Mouse (Mus musculus) cerebral cortex, adult 2 months (tissue): ENCODE results near the gene Nfic.

ENCODE experiments used
- WGBS: fragments of 180-500 bp; shearing (Covaris S2); methylation state at CpG from one replicate; pipeline ENCODE4 v1.1.7; 2018; 5-methylcytosine and 5-hydroxymethylcytosine counted together

The Nfic gene

DNA sequence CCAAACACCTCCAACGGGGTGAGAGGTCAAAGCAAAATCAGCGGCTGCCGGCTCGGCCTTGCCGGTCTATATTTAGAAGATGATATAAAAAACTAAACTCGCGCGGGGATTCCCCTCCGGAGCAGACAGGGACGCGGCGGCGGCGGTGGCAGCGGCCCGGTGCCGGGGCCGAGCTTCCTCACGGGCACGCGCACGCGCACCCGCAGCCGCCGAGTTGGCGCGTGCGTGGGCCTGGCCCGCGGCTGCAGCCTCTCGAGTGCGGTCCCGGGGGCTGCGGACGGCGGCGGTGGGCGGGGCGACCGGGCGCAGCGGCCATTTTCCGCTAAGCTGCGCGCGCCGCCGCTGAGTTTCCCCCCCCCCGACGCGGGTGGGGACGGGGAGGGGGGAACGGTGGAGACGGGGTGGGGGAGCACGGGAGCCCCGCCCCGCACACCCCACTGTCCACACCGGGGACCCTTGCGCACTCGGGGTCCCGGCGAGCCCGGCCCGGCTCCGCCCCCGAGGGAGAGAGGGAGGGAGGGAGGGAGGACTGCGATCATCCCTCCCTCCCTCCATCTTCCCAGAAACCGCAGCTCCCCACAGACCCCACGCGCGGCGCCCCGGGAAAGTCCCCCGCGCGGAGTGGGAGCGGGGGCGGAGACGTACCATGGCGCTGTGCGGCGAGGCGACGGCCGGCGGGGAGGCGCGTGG is 25.1 kb downstream of the Nfic start:
- 1% methylated on average over 68 of the region's 89 CpGs for WGBS

GRCm38 (mm10) chr10:81429605-81430061 is 25.8 kb downstream of the Nfic start:
- WGBS, result under 1% methylated on average over 20 of the region's 20 CpGs

DNA sequence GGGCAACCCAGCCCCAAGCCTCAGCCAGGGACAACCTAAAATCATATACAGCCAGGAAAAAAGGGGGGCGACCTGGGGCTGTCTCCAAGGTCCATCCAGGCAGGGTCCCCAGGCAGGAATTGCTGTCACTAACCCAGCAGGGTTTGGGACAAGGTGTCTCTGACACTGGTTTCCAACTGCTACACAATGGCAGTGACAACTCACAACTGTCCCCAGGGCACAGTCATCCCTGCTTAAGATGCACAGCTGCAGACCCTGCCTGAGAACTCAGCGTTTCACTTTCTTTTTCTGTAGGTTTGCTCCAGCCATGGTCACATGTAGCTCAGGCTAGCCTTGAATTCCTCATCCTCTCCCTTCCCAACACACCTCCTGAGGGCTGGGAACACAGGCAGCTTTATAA is 26.3 kb downstream of the Nfic start:
- WGBS, result 54% methylated on average over 2 of the region's 2 CpGs

- 80% methylated on average over 7 of the region's 7 CpGs for WGBS
Observed at GRCm38 (mm10) chr10:81428507-81428870, 26.9 kb downstream of the Nfic start.

GRCm38 (mm10) chr10:81427804-81428506 is 27.5 kb downstream of the Nfic start:
- WGBS, result 87% methylated on average over 8 of the region's 8 CpGs

GRCm38 (mm10) chr10:81427327-81427726 is 28.1 kb downstream of the Nfic start:
- WGBS, result 33% methylated on average over 3 of the region's 3 CpGs

- under 1% methylated on average over 38 of the region's 38 CpGs for WGBS
Observed at GRCm38 (mm10) chr10:81426897-81427296, 28.5 kb downstream of the Nfic start.

DNA sequence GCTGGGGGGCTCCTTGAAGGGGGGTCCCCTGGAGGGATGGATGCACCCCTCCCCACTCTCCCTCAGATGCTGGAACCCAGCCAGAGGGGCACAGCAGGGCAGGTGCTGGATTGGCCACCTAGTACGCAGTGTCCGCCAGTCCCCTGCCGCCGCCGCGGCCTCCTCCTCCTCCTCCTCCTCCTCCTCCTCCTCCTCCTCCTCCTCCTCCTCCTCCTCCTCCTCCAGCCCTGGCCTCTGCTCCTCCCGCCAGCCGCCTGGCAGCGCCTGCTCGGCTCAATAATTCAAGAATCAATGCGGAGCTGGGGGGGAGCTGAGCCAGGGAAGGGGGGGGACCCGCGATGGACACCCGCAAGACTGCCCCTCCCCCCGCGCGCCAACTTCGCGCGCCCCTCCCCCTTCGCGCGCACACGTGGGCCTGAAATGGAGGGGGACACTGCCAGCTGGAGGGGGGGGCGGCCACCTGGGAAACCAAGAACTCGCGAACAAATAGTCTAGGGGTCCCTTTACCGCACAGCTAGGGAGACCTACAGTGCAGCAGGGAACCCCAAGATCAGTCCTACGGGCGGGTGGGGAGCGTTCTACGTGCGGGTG is 29.3 kb downstream of the Nfic start:
- WGBS, result 1% methylated on average over 19 of the region's 33 CpGs

- 32% methylated on average over 10 of the region's 10 CpGs for WGBS
Observed at GRCm38 (mm10) chr10:81425236-81425850, 30.1 kb downstream of the Nfic start.

DNA sequence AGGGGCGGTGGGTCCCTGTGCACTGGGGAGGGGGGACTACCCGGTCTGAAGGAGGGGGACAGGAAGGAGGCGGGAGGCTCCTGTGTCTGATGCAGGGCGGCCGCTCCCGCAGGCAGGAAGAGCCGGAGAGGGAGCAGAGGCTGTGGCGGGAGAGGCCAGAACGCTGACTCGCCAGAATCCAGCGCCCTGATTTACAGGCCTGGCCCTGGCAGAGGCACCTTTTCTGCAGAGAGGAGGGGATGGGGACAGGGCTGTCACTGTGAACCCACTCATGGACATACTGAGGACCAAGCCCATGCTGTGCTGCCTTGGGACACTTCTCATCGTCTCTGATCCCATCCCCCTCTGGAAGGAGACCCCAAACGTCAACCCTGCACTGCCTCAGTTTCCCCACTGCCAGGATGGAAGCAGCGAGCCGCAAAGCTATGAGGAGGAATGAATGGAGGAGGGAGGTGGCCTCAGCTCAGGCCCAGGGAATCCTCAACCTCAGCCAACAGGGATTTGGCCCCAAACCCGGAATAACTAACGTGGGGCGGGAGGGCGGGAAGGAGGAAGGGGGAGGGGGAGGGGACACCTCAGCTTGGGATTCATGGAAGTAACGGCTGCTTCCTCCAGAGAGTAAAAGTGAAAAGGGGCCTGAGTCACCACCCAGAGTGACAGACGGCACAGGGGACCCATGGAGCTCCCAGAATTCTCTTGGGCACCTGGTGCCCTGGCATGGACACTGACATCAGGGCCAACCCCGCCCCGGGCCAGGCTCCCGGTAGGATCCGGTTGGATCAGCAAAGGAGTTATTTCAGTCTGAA is 31.0 kb downstream of the Nfic start:
- WGBS, result 17% methylated on average over 25 of the region's 25 CpGs

DNA sequence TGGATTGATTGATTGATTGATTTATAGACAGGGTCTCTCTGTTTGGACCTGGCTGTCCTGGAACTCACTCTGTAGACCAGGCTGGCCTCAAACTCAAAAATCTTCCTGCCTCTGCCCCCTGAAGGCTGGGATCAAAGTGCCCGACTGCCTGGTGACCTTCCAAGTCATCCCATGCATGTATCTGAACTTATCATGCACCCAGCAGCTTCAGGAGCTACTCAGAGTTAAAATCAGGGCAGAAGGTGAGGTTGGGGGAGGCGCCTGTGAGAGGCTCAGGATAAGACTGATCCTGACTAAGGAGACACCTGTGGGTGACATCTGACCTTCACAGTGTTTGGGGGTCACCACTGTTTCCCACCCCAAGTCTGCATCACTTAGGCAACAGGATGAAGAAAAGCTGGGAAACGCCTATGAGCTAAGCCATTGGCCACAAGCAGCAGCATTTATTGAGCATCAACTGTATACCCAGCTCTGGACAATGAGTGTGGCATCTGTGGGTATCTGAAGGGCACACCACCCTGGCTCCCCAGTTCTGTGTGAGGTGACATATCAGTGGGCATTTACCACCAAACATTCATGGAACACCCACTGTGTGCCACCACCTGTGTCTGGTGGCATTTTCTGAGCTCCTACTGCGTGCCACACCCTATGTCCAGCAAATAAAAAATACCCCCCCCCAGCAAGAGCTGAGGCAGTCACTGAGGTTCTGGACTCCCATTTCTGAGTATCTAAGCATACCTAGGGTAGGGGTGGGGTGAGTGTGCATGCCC is 31.8 kb downstream of the Nfic start:
- WGBS, result 78% methylated on average over 4 of the region's 4 CpGs

GRCm38 (mm10) chr10:81422661-81423217 is 32.7 kb downstream of the Nfic start:
- 86% methylated on average over 3 of the region's 3 CpGs for WGBS

- 68% methylated on average over 6 of the region's 6 CpGs for WGBS
Observed at GRCm38 (mm10) chr10:81422191-81422590, 33.2 kb downstream of the Nfic start.

DNA sequence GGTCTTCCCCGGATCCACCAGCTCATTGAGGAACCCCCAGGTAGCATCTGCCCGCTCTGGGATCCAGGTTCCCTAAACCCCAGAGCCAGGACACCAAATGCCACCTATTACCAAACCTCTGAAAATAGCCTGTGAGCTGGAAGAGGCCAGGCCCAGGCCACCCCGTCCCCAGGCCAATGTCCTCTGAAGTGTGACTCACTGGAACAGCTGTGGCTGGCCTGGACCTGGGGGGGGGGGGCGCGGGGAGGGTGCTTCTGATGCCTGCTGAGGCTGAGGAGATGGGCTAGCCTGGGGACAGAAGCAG is 33.7 kb downstream of the Nfic start:
- 78% methylated on average over 5 of the region's 5 CpGs for whole genome bisulfite sequencing

DNA sequence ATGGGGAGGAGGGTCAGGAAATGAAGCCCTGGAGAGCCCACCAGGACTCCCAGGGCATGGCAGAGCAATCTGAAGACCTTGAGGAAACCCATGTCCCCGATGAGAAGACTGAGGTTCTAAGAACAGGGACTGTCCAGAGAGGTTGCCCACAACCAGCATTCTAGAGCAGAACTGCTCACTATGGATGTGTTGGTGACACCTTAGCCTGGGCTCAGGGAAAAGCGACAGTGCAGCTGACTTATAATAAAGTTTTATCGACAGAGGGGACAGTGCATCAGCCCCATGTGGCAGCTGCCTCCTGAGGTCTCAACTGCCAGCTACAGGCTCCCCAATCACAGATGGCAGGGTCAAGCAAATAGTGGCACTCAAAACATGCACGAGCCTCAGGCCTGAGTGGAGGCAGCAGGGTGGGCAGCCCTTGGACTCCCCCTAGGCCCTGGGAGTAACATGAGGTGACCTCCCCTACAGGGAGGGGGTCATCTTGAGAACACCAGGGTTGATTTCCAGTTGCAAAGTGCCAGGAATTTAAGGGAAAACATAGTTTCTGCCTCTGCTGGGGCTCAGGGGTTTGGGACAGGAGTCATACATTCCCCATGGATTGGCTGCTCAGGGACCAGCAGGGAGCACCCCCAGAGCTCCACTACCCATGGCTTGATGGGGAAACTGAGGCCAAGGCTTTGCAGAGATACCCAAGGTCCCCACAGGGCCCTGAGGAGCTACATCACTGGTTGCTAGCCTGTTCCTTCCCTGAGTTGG is 34.2 kb downstream of the Nfic start:
- 74% methylated on average over 4 of the region's 4 CpGs for WGBS

DNA sequence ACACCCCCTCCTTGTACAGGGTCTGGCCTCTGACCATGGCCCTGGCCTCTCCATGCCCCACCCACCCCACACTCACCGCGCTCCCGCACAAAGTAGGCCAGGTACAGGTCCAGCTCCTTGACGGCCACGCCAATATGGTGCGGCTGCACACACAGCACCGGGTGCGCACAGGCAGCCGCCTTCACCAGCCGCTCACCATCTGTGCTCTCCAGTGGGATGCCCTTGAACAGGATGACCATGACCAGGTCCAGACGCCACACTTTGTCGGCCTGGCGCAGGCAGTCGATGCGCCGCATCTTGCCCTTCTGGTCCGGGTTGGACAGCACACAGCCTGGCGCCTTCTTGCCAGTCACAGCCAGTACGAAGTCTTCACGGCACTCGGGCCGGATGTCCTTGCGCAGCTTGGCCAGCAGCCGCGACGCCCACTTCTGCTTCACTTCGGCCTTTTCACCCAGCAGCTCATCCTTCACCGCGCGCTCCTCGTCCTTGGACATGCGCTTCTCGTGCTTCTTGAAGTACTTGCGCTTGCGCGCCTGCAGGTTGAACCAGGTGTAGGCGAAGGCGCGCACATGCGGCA is 35.2 kb downstream of the Nfic start:
- 91% methylated on average over 40 of the region's 40 CpGs for WGBS

DNA sequence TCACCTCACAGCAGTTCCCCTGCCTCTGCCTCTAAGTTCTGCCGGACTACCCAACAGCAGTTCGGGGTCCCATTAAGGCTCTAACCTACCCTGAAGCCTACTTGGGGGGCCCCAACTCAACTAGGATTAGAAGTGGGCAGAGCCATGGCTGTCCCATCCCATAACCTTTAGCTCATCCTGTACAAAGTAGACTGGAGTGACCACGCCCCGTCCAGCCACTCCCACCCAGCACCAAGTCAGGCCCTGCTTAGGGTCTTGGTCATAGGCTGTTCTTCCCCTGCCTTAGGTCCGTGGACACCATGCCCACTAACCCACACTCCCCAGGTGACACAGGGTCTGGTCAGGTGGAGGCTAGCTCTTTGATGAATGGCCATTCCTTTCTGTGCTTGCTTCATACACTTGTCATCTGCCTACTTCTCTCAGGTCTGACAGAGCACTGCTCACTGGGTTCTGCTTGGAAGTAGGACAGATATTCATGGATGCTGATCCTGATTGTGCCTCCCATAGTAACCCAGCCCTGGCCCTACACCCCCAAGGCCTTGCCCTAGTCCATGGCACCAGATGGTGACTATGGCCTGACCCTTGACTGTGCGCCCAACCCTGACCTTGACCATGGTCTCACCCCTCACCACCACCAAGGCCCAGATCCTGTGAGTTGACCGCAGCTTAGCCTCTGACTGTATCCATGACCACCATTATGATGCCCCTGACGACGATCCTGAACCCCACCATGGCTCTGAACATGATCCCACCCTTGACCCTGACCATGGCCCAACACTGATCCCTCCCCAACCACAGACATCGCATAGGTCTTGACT is 36.1 kb downstream of the Nfic start:
- WGBS, result 92% methylated on average over 10 of the region's 10 CpGs

- WGBS, result 63% methylated on average over 11 of the region's 11 CpGs
Observed at GRCm38 (mm10) chr10:81418216-81419070, 37.0 kb downstream of the Nfic start.
